Mouse (Mus musculus) thymus, postnatal 36 days (tissue): ENCODE data around the gene Comtd1.

Source experiments
- DNase-seq, 2 experiments: peaks; one replicate each; pipeline ENCODE4 v3.0.0; 2022; ENCODE audit warnings: mixed read lengths in 2 of 2

Comtd1 gene

DNA sequence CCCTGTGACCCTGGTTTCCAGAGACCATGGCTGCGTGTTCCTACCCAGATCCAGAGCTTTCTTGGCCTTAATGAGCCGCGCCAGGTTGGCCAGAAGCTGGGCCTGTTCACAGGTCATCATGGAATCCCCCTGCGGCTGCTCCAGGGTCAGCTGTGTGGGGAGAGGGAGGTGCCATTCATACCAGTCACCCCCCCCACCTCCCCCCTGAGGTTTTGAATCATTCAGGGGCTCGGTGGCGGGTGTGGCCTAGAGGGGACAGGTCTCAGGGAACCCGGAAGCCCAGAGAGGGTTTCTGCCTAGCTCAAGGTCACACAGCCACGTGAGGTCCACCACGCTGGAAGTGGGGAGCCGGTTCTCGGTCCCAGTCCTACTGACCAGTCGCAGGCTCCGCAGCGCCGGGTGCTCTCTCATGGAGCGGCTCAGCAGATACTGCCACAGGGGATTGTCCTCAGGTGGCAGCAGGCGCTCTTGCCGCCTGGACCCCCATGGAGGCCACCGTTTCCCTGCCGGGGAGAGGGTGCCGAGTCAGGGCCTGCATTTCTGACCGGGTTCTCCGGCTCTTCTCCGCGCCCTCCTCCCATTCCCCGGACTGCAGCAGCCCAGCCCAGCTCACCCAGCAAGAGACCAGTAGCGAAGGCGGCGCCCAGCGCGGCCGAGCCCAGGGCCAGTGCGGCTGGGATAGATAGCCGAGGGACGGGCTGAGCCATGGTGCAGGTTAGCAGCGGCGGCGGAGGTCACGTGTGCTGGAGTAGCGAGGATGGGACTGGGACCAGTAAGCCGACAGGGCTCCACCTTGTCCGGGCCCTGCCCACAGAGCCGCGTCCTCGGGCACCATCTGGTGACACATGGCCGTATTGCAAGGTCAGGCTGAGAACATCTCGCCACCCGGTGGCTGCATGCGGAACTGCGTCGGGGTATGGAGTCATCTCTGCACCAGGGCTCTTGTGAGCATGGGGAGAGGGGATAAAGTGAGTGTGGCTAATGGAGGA lies at the start of gene Comtd1:
Gene Comtd1, minus strand, starts transcription at position 812 of the 989 bp plus-strand sequence.
- DNase-seq = peak; percentile 89 to 95

DNA sequence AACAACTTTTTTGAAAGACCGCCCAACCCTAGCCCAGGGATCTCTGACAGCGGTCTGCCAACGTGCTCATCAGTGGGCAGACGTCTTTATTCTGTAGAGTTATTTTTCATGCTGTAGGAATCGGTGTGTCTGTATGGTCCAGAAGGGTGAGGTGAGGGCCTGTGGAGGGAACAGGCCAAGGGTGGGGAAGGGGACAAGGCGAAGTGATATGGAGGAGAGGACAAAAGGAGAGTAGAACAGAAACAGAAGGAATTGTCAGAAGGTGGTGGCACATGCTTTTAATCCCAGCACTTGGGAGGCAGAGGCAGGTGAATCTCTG lies 43.5 kb upstream of the Comtd1 start:
- no peak for DNase-seq

DNA sequence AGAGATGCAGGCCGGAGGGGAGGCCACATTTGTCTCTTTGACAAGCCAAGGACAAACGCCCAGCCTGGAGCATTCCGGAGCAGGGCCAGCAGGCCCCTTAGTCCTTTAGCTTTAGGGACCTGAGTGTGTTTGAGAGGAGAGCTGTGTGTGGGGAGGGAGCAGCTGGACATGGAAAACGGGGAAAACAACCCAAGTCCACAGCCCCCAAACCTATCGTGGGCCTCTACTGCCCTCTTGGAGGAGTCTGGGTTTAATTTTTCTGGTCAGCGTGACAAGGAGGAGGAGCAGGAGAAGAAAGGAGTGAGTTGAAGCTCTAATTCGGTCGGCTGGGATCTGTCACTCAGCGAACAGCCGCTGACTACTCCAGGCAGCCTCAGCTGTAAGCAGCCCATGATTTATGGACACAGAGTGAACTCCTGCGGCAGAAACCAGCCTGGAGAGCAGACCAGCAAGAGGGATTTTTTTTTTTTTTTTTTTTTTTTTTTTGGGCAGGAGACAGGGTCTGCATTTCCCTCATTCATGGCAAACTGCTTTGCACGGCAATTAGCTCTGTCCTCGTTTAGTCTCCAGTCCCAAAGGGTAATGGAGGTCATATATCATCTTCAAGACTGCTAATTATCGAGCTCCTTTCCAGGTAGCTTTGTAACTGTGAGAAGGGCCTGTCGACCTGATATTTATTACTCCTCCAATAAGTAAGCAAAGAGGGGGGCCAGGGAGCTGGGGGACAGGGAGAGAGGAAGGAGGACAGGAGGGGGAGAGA lies 43.0 kb upstream of the Comtd1 start:
- no peak for DNase-seq

- DNase-seq = no peak
Measured at GRCm38 (mm10) chr14:21890430-21890829, 41.7 kb upstream of the Comtd1 start.

- DNase-seq = no peak
Measured at GRCm38 (mm10) chr14:21866816-21867215, 18.0 kb upstream of the Comtd1 start.

DNA sequence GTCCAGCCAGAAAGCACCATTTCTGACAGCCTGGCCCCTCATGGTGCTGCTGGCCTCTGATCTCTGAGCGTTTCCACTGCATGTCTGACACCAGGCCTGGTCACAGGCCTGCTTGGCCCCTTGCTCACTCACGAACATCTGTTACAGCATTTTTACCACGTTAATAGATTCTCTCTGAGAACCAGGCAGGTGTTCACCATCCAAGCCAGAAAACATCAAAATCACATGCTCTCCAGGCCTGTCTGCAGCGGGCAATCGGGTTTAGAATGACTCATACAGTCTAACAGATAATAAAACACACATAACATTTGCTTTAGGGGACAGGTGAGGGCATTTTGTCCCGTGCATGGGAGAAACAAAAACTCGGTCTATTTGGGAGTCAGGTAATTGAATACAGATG lies 17.5 kb upstream of the Comtd1 start:
- DNase-seq = no peak

GRCm38 (mm10) chr14:21856886-21857285 lies 8.1 kb upstream of the Comtd1 start:
- no peak for DNase-seq

- no peak for DNase-seq
Measured at GRCm38 (mm10) chr14:21855961-21856360, 7.2 kb upstream of the Comtd1 start.

DNA sequence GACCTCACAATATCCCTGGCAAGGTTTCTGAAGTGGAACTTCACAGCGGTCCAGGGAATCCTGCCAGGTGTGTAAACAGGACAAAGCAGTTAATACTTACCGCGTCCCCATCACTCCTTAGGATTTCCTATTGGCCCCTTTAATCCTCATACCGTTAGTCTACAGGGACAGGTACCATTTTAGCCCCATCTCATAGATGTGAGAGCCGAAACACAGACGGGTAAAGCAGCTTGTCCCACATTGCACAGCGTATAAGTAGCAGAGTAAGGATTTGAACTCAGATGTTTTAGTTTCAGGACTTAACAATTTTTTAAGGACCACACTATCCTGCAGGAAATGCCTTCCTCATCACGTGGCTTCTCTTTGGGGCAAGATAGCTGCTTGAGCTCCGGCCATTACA lies 5.5 kb upstream of the Comtd1 start:
- DNase-seq = no peak

- DNase-seq = peak; percentile 72 to 78
Measured at GRCm38 (mm10) chr14:21853456-21854109, 4.8 kb upstream of the Comtd1 start.

- DNase-seq = no peak
Measured at GRCm38 (mm10) chr14:21851996-21852791, 3.4 kb upstream of the Comtd1 start.

GRCm38 (mm10) chr14:21850419-21851127 lies 1.8 kb upstream of the Comtd1 start:
- no peak for DNase-seq

GRCm38 (mm10) chr14:21849524-21850418 lies 994 bp upstream of the Comtd1 start:
- no peak for DNase-seq

- DNase-seq = peak; percentile 49 to 71
Measured at GRCm38 (mm10) chr14:21847381-21848165, 1.2 kb downstream of the Comtd1 start.

DNA sequence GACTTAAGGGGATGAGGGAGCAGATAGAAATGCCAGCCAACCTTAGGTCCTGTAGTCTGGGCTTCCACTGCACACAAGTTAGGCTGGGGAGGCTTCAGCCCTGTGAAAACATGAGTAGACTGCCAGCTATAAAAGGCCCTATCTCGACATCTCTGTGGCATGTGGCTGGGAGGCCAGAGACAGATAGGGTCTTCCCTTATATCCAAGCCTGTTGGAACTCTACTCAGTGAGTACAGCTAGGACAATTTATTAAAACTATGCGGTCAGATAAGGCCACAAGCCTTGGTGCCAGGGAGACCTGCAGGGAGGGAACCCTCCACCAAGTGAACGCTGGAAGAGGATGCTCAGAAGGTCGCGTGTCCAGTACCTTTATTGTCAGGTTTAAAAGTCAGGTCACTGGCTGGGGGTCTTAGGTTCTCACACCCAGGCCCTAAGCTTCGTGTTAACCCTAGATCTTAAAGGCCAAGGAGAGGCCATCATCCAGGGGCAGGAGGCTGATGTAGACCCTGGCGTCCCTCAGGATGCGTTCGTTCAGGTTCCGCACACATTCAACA lies 1.9 kb downstream of the Comtd1 start:
- DNase-seq = no peak

- no peak for DNase-seq
Measured at GRCm38 (mm10) chr14:21843263-21843662, 5.5 kb downstream of the Comtd1 start.

GRCm38 (mm10) chr14:21841819-21842592 lies 6.8 kb downstream of the Comtd1 start:
- no peak for DNase-seq

DNA sequence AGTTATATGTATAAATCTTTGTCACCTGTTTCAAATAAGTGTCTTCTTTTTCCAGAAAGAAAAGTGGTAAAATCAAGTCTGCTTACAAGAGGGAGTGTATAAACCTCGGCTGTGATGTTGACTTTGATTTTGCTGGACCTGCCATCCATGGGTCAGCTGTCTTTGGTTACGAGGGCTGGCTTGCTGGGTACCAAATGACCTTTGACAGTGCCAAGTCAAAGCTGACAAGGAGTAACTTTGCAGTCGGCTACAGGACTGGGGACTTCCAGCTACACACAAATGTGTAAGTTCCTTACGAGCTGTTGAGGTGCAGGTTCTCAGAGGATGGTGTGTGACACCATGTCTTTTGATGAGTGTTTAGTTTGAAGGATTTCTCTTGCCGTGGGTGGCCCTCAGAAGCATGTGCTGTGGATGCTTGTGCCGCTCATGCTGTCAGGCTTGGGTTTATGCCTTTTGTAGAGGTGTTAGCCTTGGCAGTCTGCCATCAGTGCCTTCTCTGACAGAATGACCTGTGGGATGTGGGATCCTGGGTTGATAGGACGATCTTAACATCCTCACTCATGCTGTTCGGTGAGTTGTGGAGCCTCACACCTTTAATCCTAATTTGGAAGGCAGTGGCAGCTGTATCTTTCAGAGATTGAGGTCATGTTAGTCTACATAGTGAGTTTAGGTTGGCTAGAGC lies 10.3 kb downstream of the Comtd1 start:
- DNase-seq = no peak
